Mouse (Mus musculus) midbrain, embryonic 16.5 days (tissue): ENCODE results near the gene Gm29609. TPM values are rescaled to one million over a fixed set of nuclear protein-coding genes. Genes with fewer than 3 reads are reported as not detected.

Source experiments
- ATAC-seq: fragments of 200-750 bp; cut with Nextera tagmentation; 2 replicates; pipeline ENCODE4 v1.8.0; 2017; ENCODE audit warnings: moderate TSS enrichment
- H3K27ac ChIP-seq: fragments of 300-500 bp; sonication (generic); 2 replicates; pipeline ENCODE4 v1.5.1; 2014; ENCODE audit warnings: mild to moderate bottlenecking, low read length, mixed read lengths
- H3K27me3 ChIP-seq: fragments of 300-500 bp; sonication (generic); 2 replicates; pipeline ENCODE4 v1.6.1; 2014; ENCODE audit warnings: low read depth, low read length, mixed read lengths; ENCODE audit not compliant: control insufficient read depth, insufficient read depth
- H3K36me3 ChIP-seq: fragments of 300-500 bp; sonication (generic); 2 replicates; pipeline ENCODE4 v1.6.1; 2014; ENCODE audit warnings: mild to moderate bottlenecking, low read length, moderate library complexity, mixed read lengths; ENCODE audit not compliant: control insufficient read depth, insufficient read depth
- H3K4me1 ChIP-seq: fragments of 300-500 bp; sonication (generic); 2 replicates; pipeline ENCODE4 v1.6.1; 2014; ENCODE audit warnings: mild to moderate bottlenecking, low read length, mixed read lengths; ENCODE audit not compliant: control insufficient read depth, insufficient read depth
- H3K4me2 ChIP-seq: fragments of 300-500 bp; sonication (generic); 2 replicates; pipeline ENCODE4 v1.6.1; 2014; ENCODE audit warnings: mild to moderate bottlenecking, low read length, mixed read lengths
- H3K4me3 ChIP-seq: fragments of 300-500 bp; sonication (generic); 2 replicates; pipeline ENCODE4 v1.5.1; 2014; ENCODE audit warnings: low read depth, mild to moderate bottlenecking, low read length, moderate library complexity, mixed read lengths
- H3K9ac ChIP-seq: fragments of 300-500 bp; sonication (generic); 2 replicates; pipeline ENCODE4 v1.6.1; 2014; ENCODE audit warnings: low read depth, low read length, mixed read lengths
- H3K9me3 ChIP-seq: fragments of 300-500 bp; sonication (generic); replicated peaks from 2 replicates; pipeline ENCODE4 v1.6.1; 2014; ENCODE audit warnings: mild to moderate bottlenecking, low read length, mixed read lengths; ENCODE audit not compliant: control insufficient read depth, poor library complexity, severe bottlenecking
- WGBS: fragments of 180-500 bp; shearing (Covaris S2); extraction: QIAGEN DNeasy Blood & Tissue Kit; methylation state at CpG from one replicate; pipeline ENCODE4 v1.1.7; 2014; 5-methylcytosine and 5-hydroxymethylcytosine counted together
- polyA plus RNA-seq: library from polyadenylated mRNA; unstranded; fragments of >200 nt; fragmentation: Nextera tagmentation; extraction: Ambion mirVana; gene quantifications from 2 replicates; pipeline ENCODE4 v1.2.1, GENCODE M21; 2015

Gm29609 gene
- polyA plus RNA-seq, 1 experiment from 2014 or later, result 1.9 TPM

GRCm38 (mm10) chr5:31095711-31096480, 83.8 kb downstream of the Gm29609 start:
- no peak overlapping the region for H3K27ac ChIP-seq
- H3K9ac ChIP-seq, result no peak overlapping the region
- H3K36me3 ChIP-seq, result no peaks in the 10 kb centered on the region
- H3K4me3 ChIP-seq, result no peak overlapping the region
- H3K4me1 ChIP-seq, result peaks cover 29% of the 10 kb centered on the region
- no peak for ATAC-seq
- H3K4me2 ChIP-seq, result no peak overlapping the region
- H3K27me3 ChIP-seq, result peaks cover 51% of the 10 kb centered on the region
- WGBS, result 18% methylated on average over 11 of the region's 11 CpGs
- no peaks in the 10 kb centered on the region for H3K9me3 ChIP-seq

GRCm38 (mm10) chr5:31094799-31095691, 84.7 kb downstream of the Gm29609 start:
- no peaks in the 10 kb centered on the region for H3K9me3 ChIP-seq
- ATAC-seq, result no peak
- under 1% methylated on average over 59 of the region's 59 CpGs for WGBS
- 0 out of 2 replicates have a peak overlapping the region, but pooled peaks have one; percentile 6 for H3K9ac ChIP-seq
- H3K4me1 ChIP-seq, result peaks cover 29% of the 10 kb centered on the region
- peaks cover 59% of the 10 kb centered on the region for H3K27me3 ChIP-seq
- H3K27ac ChIP-seq, result no peak overlapping the region
- H3K4me2 ChIP-seq, result peak overlapping the region; percentile 60
- H3K4me3 ChIP-seq, result peak overlapping the region; percentile 26
- no peaks in the 10 kb centered on the region for H3K36me3 ChIP-seq

Other genes starting within 250 kb of the Gm29609 start
- 68.2 and 86.8 TPM in 2 replicates for gene Cgref1, start 234.3 kb downstream of the Gm29609 start, polyA plus RNA-seq
- gene Preb, start 219.6 kb downstream of the Gm29609 start, polyA plus RNA-seq, result 102 and 105 TPM in 2 replicates
- gene Tcf23, start 211.2 kb downstream of the Gm29609 start, polyA plus RNA-seq, result not detected in 2 replicates
- gene Atraid, start 131.6 kb downstream of the Gm29609 start, polyA plus RNA-seq, result 171 and 182 TPM in 2 replicates
- gene Slc5a6, start 131.0 kb downstream of the Gm29609 start, polyA plus RNA-seq, result 29.4 and 30.3 TPM in 2 replicates
- gene Cad, start 125.1 kb downstream of the Gm29609 start, polyA plus RNA-seq, result 14.5 and 14.8 TPM in 2 replicates
- gene Dnajc5g, start 73.6 kb downstream of the Gm29609 start, polyA plus RNA-seq, result not detected in 2 replicates
- 15.6 and 18.0 TPM in 2 replicates for gene Slc30a3, start 71.7 kb downstream of the Gm29609 start, polyA plus RNA-seq
- gene Trim54, start 63.2 kb downstream of the Gm29609 start, polyA plus RNA-seq, result not detected in 2 replicates
- gene Ucn, start 41.1 kb downstream of the Gm29609 start, polyA plus RNA-seq, result not detected in 2 replicates
- gene Mpv17, start 25.7 kb downstream of the Gm29609 start, polyA plus RNA-seq, result 48.1 and 54.2 TPM in 2 replicates
- gene Gtf3c2, start 233 bp upstream of the Gm29609 start, polyA plus RNA-seq, result 61.7 and 63.6 TPM in 2 replicates
- 117 and 125 TPM in 2 replicates for gene Snx17, start 13.3 kb upstream of the Gm29609 start, polyA plus RNA-seq
- 81.5 and 93.8 TPM in 2 replicates for gene Eif2b4, start 13.5 kb upstream of the Gm29609 start, polyA plus RNA-seq
- 12.6 and 14.3 TPM in 2 replicates for gene Zfp513, start 22.4 kb upstream of the Gm29609 start, polyA plus RNA-seq
- 183 and 186 TPM in 2 replicates for gene Ppm1g, start 40.8 kb upstream of the Gm29609 start, polyA plus RNA-seq
- 156 and 165 TPM in 2 replicates for gene Nrbp1, start 61.0 kb upstream of the Gm29609 start, polyA plus RNA-seq
- 0.62 and 0.71 TPM in 2 replicates for gene Gm9970, start 61.3 kb upstream of the Gm29609 start, polyA plus RNA-seq
- 2.1 and 2.2 TPM in 2 replicates for gene Krtcap3, start 71.8 kb upstream of the Gm29609 start, polyA plus RNA-seq
- gene Ift172, start 111.2 kb upstream of the Gm29609 start, polyA plus RNA-seq, result 32.3 and 40.0 TPM in 2 replicates
- 96.2 and 97.6 TPM in 2 replicates for gene Fndc4, start 116.2 kb upstream of the Gm29609 start, polyA plus RNA-seq
- 0.42 and 1.6 TPM in 2 replicates for gene Gckr, start 117.5 kb upstream of the Gm29609 start, polyA plus RNA-seq